In genomic region chr11:4142352-4142751, GRCm38 (mm10) we compare ENCODE assay signal across 15 mouse cellular contexts.
"Had no signal": no experiment of that assay in that cellular context is flagged by ENCODE, and none has a peak within 500 bp of the region (broad histone marks: within the 10 kb centered on the region; RNA-seq: fewer than 3 reads in every experiment).

No protein-coding gene starts in this region.

- H3K27ac ChIP-seq: kidney, embryonic 15.5 days; limb, embryonic 13.5 days; liver, embryonic 14.5 days; midbrain, embryonic 10.5 days; midbrain, embryonic 15.5 days; neural tube, embryonic 15.5 days; stomach, embryonic 15.5 days had no signal

- ATAC-seq: inflammation-experienced regulatory T-cells, adult 6 months; midbrain, embryonic 15.5 days had no signal

- H3K9ac ChIP-seq: kidney, embryonic 15.5 days; limb, embryonic 13.5 days; liver, embryonic 14.5 days; midbrain, embryonic 15.5 days; neural tube, embryonic 15.5 days; stomach, embryonic 15.5 days had no signal

- DNase-seq: kidney, adult 11 months; kidney, postnatal 14 days; left cerebral cortex, postnatal 4 days; lung, adult 2 months; lung, postnatal 4 days; right cerebral cortex, postnatal 4 days; thymus, postnatal 36 days had no signal

- H3K4me1 ChIP-seq: kidney, embryonic 15.5 days; limb, embryonic 13.5 days; stomach, embryonic 15.5 days had no signal

- H3K9me3 ChIP-seq: kidney, embryonic 15.5 days; limb, embryonic 13.5 days; midbrain, embryonic 10.5 days; midbrain, embryonic 15.5 days; neural tube, embryonic 15.5 days; stomach, embryonic 15.5 days had no signal

- H3K27me3 ChIP-seq: kidney, embryonic 15.5 days; limb, embryonic 13.5 days; midbrain, embryonic 15.5 days; neural tube, embryonic 15.5 days; stomach, embryonic 15.5 days had no signal

- H3K4me2 ChIP-seq: kidney, embryonic 15.5 days; limb, embryonic 13.5 days; midbrain, embryonic 15.5 days; neural tube, embryonic 15.5 days; stomach, embryonic 15.5 days had no signal

- H3K4me3 ChIP-seq: kidney, embryonic 15.5 days; limb, embryonic 13.5 days; midbrain, embryonic 10.5 days; midbrain, embryonic 15.5 days; neural tube, embryonic 15.5 days; stomach, embryonic 15.5 days had no signal
